Mouse (Mus musculus) heart, postnatal 36 days (tissue): ENCODE measurements around the gene Mpst. TPM values are rescaled to one million over a fixed set of nuclear protein-coding genes. Genes with fewer than 3 reads are reported as not detected.
A peak's percentile ranks its signal among the peaks of the same experiment; 100 is the strongest.

Experiments used
- DNase-seq, 2 experiments: peaks; one replicate each; pipeline ENCODE4 v3.0.0; 2021 to 2022
- intact Hi-C: fragments of 180-260 bp; cut with DNase I; formaldehyde crosslinking; loops from one replicate; pipeline ENCODE4 v1.15.1; 2025
- total RNA-seq, 2 experiments: library from RNA; stranded (reverse); gene quantifications; 2 replicates each; pipeline ENCODE4 v1.2.3; 2021

The Mpst gene
- total RNA-seq, 2 experiments from 2014 or later, result 40.9 to 42.3 TPM

- intact Hi-C loops, result no loop called here
Observed at GRCm38 (mm10) chr15:78403301-78403741, 2.9 kb upstream of the Mpst start.

GRCm38 (mm10) chr15:78403896-78404295, 2.3 kb upstream of the Mpst start:
- DNase-seq, result peak; percentile 32 to 38
- intact Hi-C loops, result no loop called here

More at GRCm38 (mm10) chr15:78403301-78403741, 2.9 kb upstream of the Mpst start:
- no peak for DNase-seq

- no peak for DNase-seq
- intact Hi-C loops, result no loop called here
Observed at GRCm38 (mm10) chr15:78405098-78405497, 1.1 kb upstream of the Mpst start.

GRCm38 (mm10) chr15:78405517-78406211, 552 bp upstream of the Mpst start, which contains the start of gene Tst:
Tst (minus strand) TSS chr15:78405907.
- DNase-seq, result peak; percentile 83
- intact Hi-C loops, result loop anchor here (2.0 kb wide), 1 partner anchor 23 kb away; the partner anchor contains the start of gene Kctd17

GRCm38 (mm10) chr15:78409570-78410052, 3.4 kb downstream of the Mpst start:
- intact Hi-C loops, result no loop called here
- no peak for DNase-seq

- intact Hi-C loops, result no loop called here
Observed at GRCm38 (mm10) chr15:78413083-78413718, 7.0 kb downstream of the Mpst start.

GRCm38 (mm10) chr15:78413719-78414117, 7.5 kb downstream of the Mpst start:
- intact Hi-C loops, result no loop called here

More at GRCm38 (mm10) chr15:78413083-78413718, 7.0 kb downstream of the Mpst start:
- no peak for DNase-seq

GRCm38 (mm10) chr15:78414157-78414556, 7.9 kb downstream of the Mpst start:
- intact Hi-C loops, result no loop called here
- no peak for DNase-seq

More at GRCm38 (mm10) chr15:78413719-78414117, 7.5 kb downstream of the Mpst start:
- no peak for DNase-seq

- no peak for DNase-seq
Observed at GRCm38 (mm10) chr15:78416937-78417336, 10.7 kb downstream of the Mpst start.

GRCm38 (mm10) chr15:78420395-78420794, 14.2 kb downstream of the Mpst start:
- no peak for DNase-seq
- intact Hi-C loops, result loop anchor here (5.0 kb wide), 1 partner anchor 233 kb away; no protein-coding TSS in a partner anchor

More at GRCm38 (mm10) chr15:78416937-78417336, 10.7 kb downstream of the Mpst start:
- intact Hi-C loops, result no loop called here

- intact Hi-C loops, result loop anchor here (1.0 to 5.0 kb wide), 2 partner anchors 67 to 235 kb away; no protein-coding TSS in a partner anchor
Observed at GRCm38 (mm10) chr15:78422046-78422956, 16.1 kb downstream of the Mpst start.

GRCm38 (mm10) chr15:78424507-78424906, 18.3 kb downstream of the Mpst start:
- intact Hi-C loops, result loop anchor here (5.0 kb wide), 1 partner anchor 237 kb away; no protein-coding TSS in a partner anchor

More at GRCm38 (mm10) chr15:78422046-78422956, 16.1 kb downstream of the Mpst start:
- peak; percentile 74 to 81 for DNase-seq

GRCm38 (mm10) chr15:78425230-78425629, 19.0 kb downstream of the Mpst start:
- intact Hi-C loops, result loop anchor here (5.0 kb wide), 1 partner anchor 253 kb away; the partner anchor contains the start of gene Ift27

More at GRCm38 (mm10) chr15:78424507-78424906, 18.3 kb downstream of the Mpst start:
- DNase-seq, result no peak

GRCm38 (mm10) chr15:78428391-78429138, 22.3 kb downstream of the Mpst start, which contains the start of gene Kctd17:
Kctd17 (plus strand) TSS chr15:78428564.
- intact Hi-C loops, result loop anchor here (2.0 to 5.0 kb wide), 2 partner anchors 22 to 256 kb away; partner anchors contain the start of genes Ift27 and Mpst
- DNase-seq, result peak; percentile 72 to 76

More at GRCm38 (mm10) chr15:78425230-78425629, 19.0 kb downstream of the Mpst start:
- no peak for DNase-seq

GRCm38 (mm10) chr15:78429139-78429459, 22.9 kb downstream of the Mpst start:
- DNase-seq, result no peak
- intact Hi-C loops, result loop anchor here (2.0 to 5.0 kb wide), 2 partner anchors 22 to 257 kb away; partner anchors contain the start of genes Ift27 and Mpst

- DNase-seq, result peak; percentile 27 to 42
- intact Hi-C loops, result loop anchor here (2.0 to 5.0 kb wide), 2 partner anchors 23 to 258 kb away; partner anchors contain the start of genes Ift27 and Mpst
Observed at GRCm38 (mm10) chr15:78429871-78430622, 23.8 kb downstream of the Mpst start.

- intact Hi-C loops, result no loop called here
- DNase-seq, result no peak
Observed at GRCm38 (mm10) chr15:78430874-78431273, 24.7 kb downstream of the Mpst start.

- DNase-seq, result no peak
- intact Hi-C loops, result no loop called here
Observed at GRCm38 (mm10) chr15:78431541-78432121, 25.4 kb downstream of the Mpst start.
